Mouse (Mus musculus): ENCODE results near the gene A930018P22Rik. TPM values are rescaled to one million over a fixed set of nuclear protein-coding genes. Genes with fewer than 3 reads are reported as not detected.

The A930018P22Rik gene
- polyA plus RNA-seq, 1 experiment from 2014 or later, result not detected

DNA sequence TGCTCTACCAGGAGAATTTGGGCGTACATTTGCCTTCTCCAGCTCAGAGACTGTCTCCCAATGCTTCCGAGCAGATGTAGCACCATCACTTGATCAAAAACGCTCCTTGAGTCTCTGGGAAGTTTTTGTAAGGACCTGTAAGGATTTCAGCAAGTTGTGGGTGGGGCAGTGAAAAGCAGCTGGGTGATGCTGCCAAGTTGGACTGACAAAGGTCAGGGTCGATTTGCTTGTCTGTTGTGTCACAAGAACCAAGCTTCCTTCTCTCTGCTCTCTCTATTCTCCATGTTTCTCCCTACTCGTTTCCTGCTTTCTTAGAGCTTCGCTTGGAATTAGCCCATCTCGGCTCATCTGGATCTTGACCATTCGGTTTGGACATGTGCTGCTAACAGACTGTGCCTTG, 19.6 kb downstream of the A930018P22Rik start:
- Histone ChIP-seq H3K27me3 (ENCODE audit: control insufficient read depth, insufficient read depth, low read length) (no peaks in the 10 kb centered on the region), H3K9ac (ENCODE audit: low read length) (no peak overlapping the region), H3K4me1 (ENCODE audit: control insufficient read depth, insufficient read depth, low read length) (no peaks in the 10 kb centered on the region), H3K4me2 (ENCODE audit: low read depth) (no peak overlapping the region), H3K36me3 (ENCODE audit: control insufficient read depth, insufficient read depth, low read length) (no peaks in the 10 kb centered on the region), H3K4me3 (ENCODE audit: low read depth, low read length) (no peak overlapping the region), H3K9me3 (ENCODE audit: control insufficient read depth, low read length) (no peaks in the 10 kb centered on the region), H3K27ac (ENCODE audit: low read depth, low read length) (no peak overlapping the region)
- ATAC-seq (ENCODE audit: insufficient read depth, low FRiP score, low TSS enrichment), result no peak
- WGBS, result 94% methylated on average over 8 of the region's 8 CpGs
- DNase-seq (ENCODE audit: low spot score), result no peak

DNA sequence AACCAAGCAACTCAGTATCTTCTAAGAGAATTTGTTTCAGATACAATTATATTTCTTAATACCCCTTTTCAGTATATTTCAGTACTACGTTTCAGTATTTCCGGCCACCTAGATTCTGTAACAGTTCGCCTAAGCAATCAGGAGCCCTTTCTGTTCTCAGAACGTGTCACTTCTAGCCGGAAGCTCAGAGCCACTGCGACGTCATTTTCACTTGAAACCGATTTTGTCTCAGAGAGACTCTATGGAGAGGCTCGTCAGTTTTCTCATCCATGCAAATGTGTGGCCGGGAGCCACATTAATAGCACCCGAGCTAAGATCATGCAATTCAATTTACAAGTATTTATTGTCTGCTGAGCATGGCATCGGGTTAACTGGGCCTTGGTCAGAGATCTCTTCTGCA, 21.4 kb downstream of the A930018P22Rik start:
- WGBS, result 94% methylated on average over 12 of the region's 12 CpGs
- Histone ChIP-seq H3K4me3 (ENCODE audit: low read depth, low read length) (no peak overlapping the region), H3K9ac (ENCODE audit: low read length) (no peak overlapping the region), H3K27ac (ENCODE audit: low read depth, low read length) (no peak overlapping the region), H3K36me3 (ENCODE audit: control insufficient read depth, insufficient read depth, low read length) (no peaks in the 10 kb centered on the region), H3K9me3 (ENCODE audit: control insufficient read depth, low read length) (no peaks in the 10 kb centered on the region), H3K4me2 (ENCODE audit: low read depth) (no peak overlapping the region), H3K4me1 (ENCODE audit: control insufficient read depth, insufficient read depth, low read length) (no peaks in the 10 kb centered on the region), H3K27me3 (ENCODE audit: control insufficient read depth, insufficient read depth, low read length) (no peaks in the 10 kb centered on the region)
- no peak for DNase-seq (ENCODE audit: low spot score)
- ATAC-seq (ENCODE audit: insufficient read depth, low FRiP score, low TSS enrichment), result no peak

GRCm38 (mm10) chr2:104145983-104146382, 23.4 kb downstream of the A930018P22Rik start:
- H3K27me3 ChIP-seq (ENCODE audit: control insufficient read depth, insufficient read depth, low read length), result no peaks in the 10 kb centered on the region
- 68% methylated on average over 1 of the region's 1 CpGs for WGBS
- H3K4me2 ChIP-seq (ENCODE audit: low read depth), result no peak overlapping the region
- H3K4me1 ChIP-seq (ENCODE audit: control insufficient read depth, insufficient read depth, low read length), result no peaks in the 10 kb centered on the region
- DNase-seq (ENCODE audit: low spot score) (no peak), ATAC-seq (ENCODE audit: insufficient read depth, low FRiP score, low TSS enrichment) (no peak)
- no peaks in the 10 kb centered on the region for H3K36me3 ChIP-seq (ENCODE audit: control insufficient read depth, insufficient read depth, low read length)
- no peaks in the 10 kb centered on the region for H3K9me3 ChIP-seq (ENCODE audit: control insufficient read depth, low read length)
- no peak overlapping the region for H3K9ac ChIP-seq (ENCODE audit: low read length)
- no peak overlapping the region for H3K4me3 ChIP-seq (ENCODE audit: low read depth, low read length)
- H3K27ac ChIP-seq (ENCODE audit: low read depth, low read length), result no peak overlapping the region

- no peaks in the 10 kb centered on the region for H3K9me3 ChIP-seq (ENCODE audit: control insufficient read depth, low read length)
- ATAC-seq (ENCODE audit: insufficient read depth, low FRiP score, low TSS enrichment) (no peak), DNase-seq (ENCODE audit: low spot score) (no peak)
- H3K27me3 ChIP-seq (ENCODE audit: control insufficient read depth, insufficient read depth, low read length), result no peaks in the 10 kb centered on the region
- H3K4me1 ChIP-seq (ENCODE audit: control insufficient read depth, insufficient read depth, low read length), result no peaks in the 10 kb centered on the region
- H3K9ac ChIP-seq (ENCODE audit: low read length), result no peak overlapping the region
- WGBS, result 58% methylated on average over 4 of the region's 4 CpGs
- no peak overlapping the region for H3K27ac ChIP-seq (ENCODE audit: low read depth, low read length)
- H3K4me2 ChIP-seq (ENCODE audit: low read depth), result no peak overlapping the region
- H3K36me3 ChIP-seq (ENCODE audit: control insufficient read depth, insufficient read depth, low read length), result no peaks in the 10 kb centered on the region
- no peak overlapping the region for H3K4me3 ChIP-seq (ENCODE audit: low read depth, low read length)
Measured at GRCm38 (mm10) chr2:104147910-104148561, 25.5 kb downstream of the A930018P22Rik start.

DNA sequence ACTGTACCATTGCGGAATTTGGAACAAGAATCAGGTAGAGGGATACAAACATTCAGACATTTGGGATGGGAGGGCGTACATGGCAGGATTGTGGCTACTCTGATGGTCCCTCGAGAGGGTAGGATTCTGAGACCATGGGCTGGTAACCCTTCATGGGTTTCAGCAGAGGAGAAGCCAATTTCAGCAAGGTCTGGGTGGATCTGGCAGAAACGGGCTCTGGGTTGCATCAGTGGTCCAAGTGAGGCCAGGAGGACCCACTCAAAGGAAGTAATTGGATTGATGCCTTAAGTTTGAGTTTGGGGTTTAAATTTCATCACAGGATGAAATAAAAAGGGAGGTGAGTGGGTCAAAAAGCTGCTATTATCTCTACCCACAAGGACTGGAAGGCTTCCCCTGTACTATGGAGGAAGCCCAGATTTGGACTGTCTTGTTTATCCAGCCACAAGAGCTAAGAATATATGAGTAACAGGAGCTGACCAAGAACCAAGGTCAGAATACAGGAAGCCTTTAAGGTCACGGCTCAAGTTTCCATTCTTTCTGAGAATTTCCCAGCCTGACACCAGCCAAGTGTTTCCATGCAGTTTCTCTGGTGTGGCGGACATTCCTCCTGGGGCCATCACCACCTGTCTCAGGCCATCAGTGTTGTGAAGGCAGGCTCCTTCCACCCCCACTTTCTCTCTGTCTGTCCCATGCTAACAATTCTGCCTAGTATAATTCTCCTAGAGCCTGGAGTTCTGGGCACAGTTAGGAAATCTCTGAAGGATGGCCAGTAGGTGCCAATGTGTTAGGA, 28.2 kb downstream of the A930018P22Rik start:
- WGBS, result 81% methylated on average over 6 of the region's 6 CpGs
- Histone ChIP-seq H3K9ac (ENCODE audit: low read length) (no peak overlapping the region), H3K9me3 (ENCODE audit: control insufficient read depth, low read length) (no peaks in the 10 kb centered on the region), H3K4me3 (ENCODE audit: low read depth, low read length) (no peak overlapping the region), H3K36me3 (ENCODE audit: control insufficient read depth, insufficient read depth, low read length) (no peaks in the 10 kb centered on the region), H3K4me1 (ENCODE audit: control insufficient read depth, insufficient read depth, low read length) (no peaks in the 10 kb centered on the region), H3K4me2 (ENCODE audit: low read depth) (no peak overlapping the region), H3K27me3 (ENCODE audit: control insufficient read depth, insufficient read depth, low read length) (no peaks in the 10 kb centered on the region), H3K27ac (ENCODE audit: low read depth, low read length) (no peak overlapping the region)
- DNase-seq (ENCODE audit: low spot score), result no peak
- no peak for ATAC-seq (ENCODE audit: insufficient read depth, low FRiP score, low TSS enrichment)

GRCm38 (mm10) chr2:104153345-104153744, 30.8 kb downstream of the A930018P22Rik start:
- Histone ChIP-seq H3K9me3 (ENCODE audit: control insufficient read depth, low read length) (no peaks in the 10 kb centered on the region), H3K27ac (ENCODE audit: low read depth, low read length) (no peak overlapping the region), H3K4me2 (ENCODE audit: low read depth) (no peak overlapping the region), H3K4me3 (ENCODE audit: low read depth, low read length) (no peak overlapping the region), H3K27me3 (ENCODE audit: control insufficient read depth, insufficient read depth, low read length) (no peaks in the 10 kb centered on the region), H3K36me3 (ENCODE audit: control insufficient read depth, insufficient read depth, low read length) (no peaks in the 10 kb centered on the region), H3K9ac (ENCODE audit: low read length) (no peak overlapping the region), H3K4me1 (ENCODE audit: control insufficient read depth, insufficient read depth, low read length) (no peaks in the 10 kb centered on the region)
- WGBS, result 87% methylated on average over 4 of the region's 4 CpGs
- DNase-seq (ENCODE audit: low spot score) (no peak), ATAC-seq (ENCODE audit: insufficient read depth, low FRiP score, low TSS enrichment) (no peak)

- 86% methylated on average over 3 of the region's 3 CpGs for WGBS
- Histone ChIP-seq H3K27me3 (ENCODE audit: control insufficient read depth, insufficient read depth, low read length) (no peaks in the 10 kb centered on the region), H3K4me2 (ENCODE audit: low read depth) (no peak overlapping the region), H3K36me3 (ENCODE audit: control insufficient read depth, insufficient read depth, low read length) (no peaks in the 10 kb centered on the region), H3K9me3 (ENCODE audit: control insufficient read depth, low read length) (no peaks in the 10 kb centered on the region), H3K9ac (ENCODE audit: low read length) (no peak overlapping the region), H3K4me3 (ENCODE audit: low read depth, low read length) (no peak overlapping the region), H3K27ac (ENCODE audit: low read depth, low read length) (no peak overlapping the region), H3K4me1 (ENCODE audit: control insufficient read depth, insufficient read depth, low read length) (no peaks in the 10 kb centered on the region)
- no peak for ATAC-seq (ENCODE audit: insufficient read depth, low FRiP score, low TSS enrichment)
- DNase-seq (ENCODE audit: low spot score), result no peak
Measured at GRCm38 (mm10) chr2:104153876-104154275, 31.3 kb downstream of the A930018P22Rik start.

DNA sequence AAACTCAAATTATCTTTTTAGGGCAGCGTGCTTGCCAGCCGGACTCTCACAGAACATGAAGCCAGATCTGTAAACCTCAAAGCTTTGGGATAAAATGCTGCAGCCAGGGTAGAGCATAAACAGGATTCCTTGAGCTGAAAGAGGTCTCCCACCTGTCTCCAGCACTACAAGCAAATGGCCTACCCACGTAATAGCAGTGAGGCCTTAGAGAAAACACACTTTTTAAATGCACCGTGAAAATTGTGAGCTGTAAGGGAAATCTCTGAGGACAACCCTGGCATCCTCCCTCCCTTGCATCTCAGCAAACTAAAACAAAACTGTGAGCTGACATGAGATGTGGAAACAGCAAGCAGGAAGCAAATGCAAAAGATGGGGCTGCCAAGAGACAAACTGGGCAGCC, 35.3 kb downstream of the A930018P22Rik start:
- Histone ChIP-seq H3K27me3 (ENCODE audit: control insufficient read depth, insufficient read depth, low read length) (no peaks in the 10 kb centered on the region), H3K27ac (ENCODE audit: low read depth, low read length) (no peak overlapping the region), H3K9me3 (ENCODE audit: control insufficient read depth, low read length) (no peaks in the 10 kb centered on the region), H3K4me3 (ENCODE audit: low read depth, low read length) (no peak overlapping the region), H3K4me2 (ENCODE audit: low read depth) (no peak overlapping the region), H3K9ac (ENCODE audit: low read length) (no peak overlapping the region), H3K4me1 (ENCODE audit: control insufficient read depth, insufficient read depth, low read length) (no peaks in the 10 kb centered on the region), H3K36me3 (ENCODE audit: control insufficient read depth, insufficient read depth, low read length) (no peaks in the 10 kb centered on the region)
- DNase-seq (ENCODE audit: low spot score), result no peak
- ATAC-seq (ENCODE audit: insufficient read depth, low FRiP score, low TSS enrichment), result no peak
- WGBS, result 78% methylated on average over 4 of the region's 4 CpGs

- no peaks in the 10 kb centered on the region for H3K4me1 ChIP-seq (ENCODE audit: control insufficient read depth, insufficient read depth, low read length)
- ATAC-seq (ENCODE audit: insufficient read depth, low FRiP score, low TSS enrichment) (no peak), DNase-seq (ENCODE audit: low spot score) (no peak)
- no peaks in the 10 kb centered on the region for H3K36me3 ChIP-seq (ENCODE audit: control insufficient read depth, insufficient read depth, low read length)
- H3K9ac ChIP-seq (ENCODE audit: low read length), result no peak overlapping the region
- H3K27ac ChIP-seq (ENCODE audit: low read depth, low read length), result no peak overlapping the region
- H3K4me3 ChIP-seq (ENCODE audit: low read depth, low read length), result no peak overlapping the region
- 79% methylated on average over 7 of the region's 7 CpGs for WGBS
- no peak overlapping the region for H3K4me2 ChIP-seq (ENCODE audit: low read depth)
- no peaks in the 10 kb centered on the region for H3K27me3 ChIP-seq (ENCODE audit: control insufficient read depth, insufficient read depth, low read length)
- H3K9me3 ChIP-seq (ENCODE audit: control insufficient read depth, low read length), result no peaks in the 10 kb centered on the region
Measured at GRCm38 (mm10) chr2:104163418-104163817, 40.8 kb downstream of the A930018P22Rik start.
